Mouse (Mus musculus) right cerebral cortex, postnatal 36 days (tissue): ENCODE measurements around the gene Xrcc1.
"Not testable (repeated sequence)": the region's sequence is repeated elsewhere in the genome, so short reads cannot be mapped to it uniquely, and the experiment has no call there.

ENCODE experiments used
- DNase-seq, 2 experiments: peaks; one replicate each; pipeline ENCODE4 v3.0.0; 2022; ENCODE audit warnings: low spot score in 2 of 2, mixed read lengths in 1 of 2

Xrcc1 gene

GRCm38 (mm10) chr7:24546068-24546614 is at the start of gene Xrcc1, which contains the start of gene Pinlyp:
TSS of gene Xrcc1 (plus strand) at chr7:24546289.
TSS of gene Pinlyp (minus strand) at chr7:24546118.
- DNase-seq = no peak

- no peak for DNase-seq
Measured at GRCm38 (mm10) chr7:24499856-24500577, 46.1 kb upstream of the Xrcc1 start.

- DNase-seq = no peak
Measured at GRCm38 (mm10) chr7:24500929-24501328, 45.2 kb upstream of the Xrcc1 start.

GRCm38 (mm10) chr7:24501492-24501891 is 44.6 kb upstream of the Xrcc1 start:
- DNase-seq = no peak

GRCm38 (mm10) chr7:24504004-24504403 is 42.1 kb upstream of the Xrcc1 start:
- DNase-seq = no peak

GRCm38 (mm10) chr7:24504868-24505267 is 41.2 kb upstream of the Xrcc1 start:
- DNase-seq = no peak

- no peak for DNase-seq
Measured at GRCm38 (mm10) chr7:24505447-24506064, 40.5 kb upstream of the Xrcc1 start.

GRCm38 (mm10) chr7:24506065-24506459 is 40.0 kb upstream of the Xrcc1 start:
- no peak for DNase-seq

- no peak for DNase-seq
Measured at GRCm38 (mm10) chr7:24506476-24506837, 39.6 kb upstream of the Xrcc1 start.

- peak; percentile 79 to 82 for DNase-seq
Measured at GRCm38 (mm10) chr7:24506838-24507725, 39.0 kb upstream of the Xrcc1 start, which contains the start of gene Zfp428. TSS of gene Zfp428 (plus strand) at chr7:24507006.

- DNase-seq = no peak
Measured at GRCm38 (mm10) chr7:24507726-24508114, 38.4 kb upstream of the Xrcc1 start.

GRCm38 (mm10) chr7:24512355-24512754 is 33.7 kb upstream of the Xrcc1 start, which contains the start of gene AC161166.1:
TSS of gene AC161166.1 (minus strand) at chr7:24512455.
- no peak for DNase-seq

- not testable (repeated sequence) for DNase-seq
Measured at GRCm38 (mm10) chr7:24516319-24516718, 29.8 kb upstream of the Xrcc1 start.

GRCm38 (mm10) chr7:24517077-24517476 is 29.0 kb upstream of the Xrcc1 start:
- DNase-seq = no peak

- DNase-seq = peak; percentile 65 to 78
Measured at GRCm38 (mm10) chr7:24517654-24518053, 28.4 kb upstream of the Xrcc1 start.

GRCm38 (mm10) chr7:24519130-24519529 is 27.0 kb upstream of the Xrcc1 start:
- DNase-seq = no peak

GRCm38 (mm10) chr7:24520054-24520453 is 26.0 kb upstream of the Xrcc1 start:
- not testable (repeated sequence) for DNase-seq

GRCm38 (mm10) chr7:24522805-24523204 is 23.3 kb upstream of the Xrcc1 start:
- DNase-seq = no peak

- DNase-seq = no peak
Measured at GRCm38 (mm10) chr7:24523723-24524122, 22.4 kb upstream of the Xrcc1 start.

- no peak for DNase-seq
Measured at GRCm38 (mm10) chr7:24524978-24525377, 21.1 kb upstream of the Xrcc1 start.

- DNase-seq = no peak
Measured at GRCm38 (mm10) chr7:24525686-24526420, 20.2 kb upstream of the Xrcc1 start.
